Mouse (Mus musculus) regulatory T cell (primary cell): ENCODE data around the gene Hcn3.

Experiments used
- in situ Hi-C: fragments of 300-600 bp; cut with MboI, MseI; formaldehyde crosslinking; loops from one replicate; pipeline ENCODE4 v1.15.1; 2025; ENCODE audit warnings: high pct_unique_total_duplicates

Hcn3 gene

GRCm38 (mm10) chr3:89159616-89160344 lies at the start of gene Hcn3:
Gene Hcn3, minus strand, starts transcription at chr3:89160196.
- in situ Hi-C loops: no loop called here

- in situ Hi-C loops: loop anchor here (5.0 kb wide), 1 partner anchor 117 kb away; the partner anchor contains the start of gene Rusc1
These were observed 49.7 kb upstream of the Hcn3 start for GRCm38 (mm10) chr3:89209731-89210130.

DNA sequence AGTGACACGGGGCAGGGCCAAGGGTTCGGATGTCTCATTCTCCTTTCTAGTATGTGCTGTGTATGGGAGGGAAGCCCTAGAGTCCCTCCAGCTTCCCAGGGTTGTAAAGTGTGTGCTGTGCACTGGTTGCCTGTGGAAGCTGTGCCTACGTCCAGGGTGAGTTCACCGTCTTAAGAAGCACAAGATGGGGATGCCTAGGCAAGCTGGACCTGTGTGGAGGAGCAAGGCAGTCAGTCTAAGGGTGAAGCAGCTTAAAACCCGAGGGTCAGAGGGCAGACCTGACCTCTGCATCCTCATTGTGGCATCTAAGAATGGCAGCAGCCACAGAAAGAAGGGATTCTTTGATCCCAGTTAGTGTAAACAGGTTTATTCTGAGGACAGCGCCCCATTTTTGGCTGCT lies 48.7 kb upstream of the Hcn3 start:
- in situ Hi-C loops: loop anchor here (5.0 kb wide), 1 partner anchor 116 kb away; the partner anchor contains the start of gene Rusc1

- in situ Hi-C loops: loop anchor here (5.0 kb wide), 1 partner anchor 116 kb away; the partner anchor contains the start of gene Rusc1
These were observed 48.2 kb upstream of the Hcn3 start for GRCm38 (mm10) chr3:89208075-89208657.

DNA sequence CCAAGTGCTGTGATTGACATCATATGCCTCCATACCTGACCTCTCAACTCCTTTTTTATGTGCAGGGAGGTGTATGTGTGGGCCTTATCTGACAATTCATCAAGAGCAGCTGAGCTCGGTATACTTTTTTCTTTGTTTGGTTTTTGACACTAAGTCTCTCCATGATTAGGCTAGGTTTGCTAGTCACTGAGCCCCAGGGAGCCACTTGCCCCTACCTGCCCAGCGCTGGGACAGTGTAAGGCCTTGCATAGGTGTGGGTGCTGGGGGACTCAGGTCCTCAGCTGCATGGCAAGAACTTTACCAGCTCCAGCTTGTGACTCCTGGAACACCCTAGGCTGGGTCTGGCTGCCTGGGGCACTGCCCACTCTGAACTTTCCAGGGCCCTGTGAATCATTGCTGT lies 46.7 kb upstream of the Hcn3 start:
- in situ Hi-C loops: loop anchor here (5.0 kb wide), 1 partner anchor 114 kb away; the partner anchor contains the start of gene Rusc1

DNA sequence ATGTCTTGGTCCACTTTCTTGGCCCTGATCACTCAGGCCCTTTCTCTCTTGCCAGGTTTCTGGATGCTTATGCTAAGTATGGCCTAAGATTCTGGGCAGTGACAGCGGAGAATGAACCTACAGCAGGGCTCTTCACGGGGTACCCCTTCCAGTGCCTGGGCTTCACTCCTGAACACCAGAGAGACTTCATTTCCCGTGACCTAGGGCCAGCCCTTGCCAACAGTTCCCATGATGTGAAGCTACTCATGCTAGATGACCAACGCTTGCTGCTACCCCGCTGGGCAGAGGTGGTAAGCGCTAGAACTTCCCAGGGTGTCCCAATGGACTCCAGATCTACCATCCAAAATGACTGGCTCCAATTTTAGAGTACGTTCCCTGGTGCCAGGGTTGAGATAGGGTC lies 46.1 kb upstream of the Hcn3 start:
- in situ Hi-C loops: loop anchor here (5.0 kb wide), 1 partner anchor 114 kb away; the partner anchor contains the start of gene Rusc1

GRCm38 (mm10) chr3:89203142-89203514 lies 43.1 kb upstream of the Hcn3 start:
- in situ Hi-C loops: no loop called here

DNA sequence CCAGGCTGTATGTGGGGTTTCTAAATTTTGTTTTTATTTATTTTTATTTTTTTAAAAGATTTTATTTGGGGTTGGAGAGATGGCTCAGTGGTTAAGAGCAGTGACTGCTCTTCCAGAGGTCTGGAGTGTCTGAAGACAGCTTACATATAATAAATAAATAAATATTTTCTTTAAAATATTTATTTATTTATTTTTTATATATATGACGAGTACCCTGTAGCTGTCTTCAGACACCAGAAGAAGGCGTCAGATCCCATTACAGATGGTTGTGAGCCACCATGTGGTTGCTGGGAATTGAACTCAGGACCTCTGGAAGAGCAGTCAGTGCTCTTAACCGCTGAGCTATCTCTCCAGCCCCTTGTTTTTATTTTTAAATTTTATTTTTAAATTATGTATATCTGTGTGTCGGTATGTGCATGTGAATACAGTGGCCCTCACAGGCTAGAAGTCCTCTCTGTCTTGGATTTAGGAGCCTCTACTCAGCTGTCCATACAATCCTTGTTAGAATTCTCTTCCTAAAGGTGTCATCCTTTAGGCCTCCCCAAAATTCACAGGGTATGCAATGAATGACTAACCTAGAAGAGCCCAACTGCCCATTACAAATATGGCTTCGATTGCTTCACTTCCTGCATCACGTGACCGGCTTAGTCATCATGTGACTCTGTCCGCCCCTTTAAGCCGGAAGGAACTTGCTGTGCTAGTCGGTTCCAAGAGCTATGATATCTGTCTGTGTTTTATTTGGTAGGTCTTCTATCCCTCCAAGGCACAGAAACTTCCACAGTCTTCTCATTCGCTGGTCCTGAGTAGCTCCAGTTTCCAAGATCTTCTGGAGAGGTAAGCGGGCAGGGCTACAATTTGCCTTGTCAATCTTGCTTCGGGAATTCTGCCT lies 42.5 kb upstream of the Hcn3 start, which contains the start of gene Gba:
Gba (plus strand) TSS at position 676 of the 889 bp plus-strand sequence.
- in situ Hi-C loops: no loop called here

DNA sequence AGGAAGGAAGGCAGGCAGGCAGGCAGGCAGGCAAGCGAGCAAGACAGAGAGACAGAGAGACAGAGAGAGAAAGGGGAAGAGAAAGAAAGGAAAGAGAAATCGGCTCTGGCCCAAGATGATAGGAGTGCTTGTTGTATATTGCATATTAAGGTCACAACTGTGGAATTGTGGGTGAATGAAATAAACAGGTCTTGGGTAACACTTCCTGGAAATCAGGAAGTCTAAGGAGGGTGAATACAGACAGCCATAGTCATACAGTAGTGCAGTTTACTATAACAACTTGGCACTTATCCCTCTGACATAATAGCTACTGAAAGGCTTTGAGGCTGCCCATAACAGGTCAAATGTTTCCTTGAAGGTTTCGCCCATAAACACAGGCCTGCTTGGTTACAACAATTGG lies 39.8 kb upstream of the Hcn3 start:
- in situ Hi-C loops: loop anchor here (25.0 kb wide), 1 partner anchor 862 kb away; the partner anchor contains the start of genes 4933434E20Rik, Tpm3 and Ubap2l

DNA sequence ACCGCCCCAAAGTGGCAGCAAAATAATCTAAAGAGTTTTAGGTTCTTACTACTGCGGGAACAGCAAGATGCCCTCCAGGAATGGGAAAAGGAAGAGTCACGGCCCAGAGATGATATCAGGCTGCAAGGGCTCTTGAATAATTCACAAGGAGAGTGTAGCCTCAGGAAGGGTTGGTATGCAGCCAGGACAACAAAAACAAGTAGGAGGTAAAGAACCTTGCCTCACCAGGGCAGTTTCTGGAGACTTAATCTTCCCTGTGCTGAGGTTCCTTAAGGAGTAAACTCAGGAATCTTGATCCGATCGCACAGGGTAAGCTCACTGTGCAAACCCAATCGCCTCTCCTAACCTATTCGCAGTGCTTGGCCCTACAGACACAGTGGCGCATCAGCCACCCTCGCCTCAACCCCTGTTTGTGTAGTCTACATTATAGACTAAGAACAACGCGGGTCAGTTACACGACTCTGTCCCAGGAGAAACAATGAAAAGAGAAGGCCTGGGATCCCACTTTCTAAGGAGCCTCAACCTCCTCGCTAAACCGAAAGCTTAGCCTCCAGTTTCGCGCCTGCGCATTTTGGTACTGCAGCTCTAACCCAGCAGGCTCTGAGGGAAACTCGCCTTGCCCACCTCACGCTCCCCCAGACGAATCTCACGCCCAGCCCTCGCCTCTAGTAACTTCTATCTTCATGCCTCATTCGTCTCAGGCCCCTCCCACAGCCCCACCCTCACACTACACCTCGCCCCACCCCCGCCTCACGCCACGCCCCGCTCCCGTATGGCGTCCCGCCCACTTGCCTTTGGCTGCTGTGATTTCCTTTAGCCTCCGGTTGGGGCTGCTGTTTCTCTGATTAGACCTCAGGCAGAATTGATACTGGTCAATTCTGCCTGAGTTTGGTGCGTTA lies 36.2 kb upstream of the Hcn3 start:
- in situ Hi-C loops: loop anchor here (25.0 kb wide), 1 partner anchor 866 kb away; the partner anchor contains the start of genes 4933434E20Rik, Tpm3 and Ubap2l

DNA sequence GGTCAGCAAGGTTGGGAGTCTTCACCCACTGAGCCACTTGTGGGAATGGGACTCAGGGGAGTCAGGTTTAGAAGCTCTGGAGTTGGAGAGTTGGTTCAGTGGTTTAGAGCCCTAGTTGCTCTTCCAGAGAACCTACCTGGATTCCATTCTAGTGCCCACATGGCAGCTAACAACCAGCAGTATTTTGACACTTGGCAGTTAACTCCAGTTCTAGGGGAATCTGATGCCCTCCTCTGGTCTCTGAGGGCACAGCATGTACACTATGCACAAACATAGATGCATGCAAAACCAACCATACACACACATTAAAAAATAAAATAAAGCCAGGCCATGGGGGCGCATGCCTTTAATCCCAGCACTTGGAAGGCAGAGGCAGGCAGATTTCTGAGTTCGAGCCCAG lies 33.9 kb upstream of the Hcn3 start:
- in situ Hi-C loops: loop anchor here (25.0 kb wide), 1 partner anchor 868 kb away; the partner anchor contains the start of genes 4933434E20Rik, Tpm3 and Ubap2l

- in situ Hi-C loops: loop anchor here (25.0 kb wide), 1 partner anchor 869 kb away; the partner anchor contains the start of genes 4933434E20Rik, Tpm3 and Ubap2l
These were observed 33.4 kb upstream of the Hcn3 start for GRCm38 (mm10) chr3:89193351-89193750.

GRCm38 (mm10) chr3:89190436-89190835 lies 30.4 kb upstream of the Hcn3 start:
- in situ Hi-C loops: loop anchor here (25.0 kb wide), 1 partner anchor 872 kb away; the partner anchor contains the start of genes 4933434E20Rik, Tpm3 and Ubap2l

GRCm38 (mm10) chr3:89188478-89188875 lies 28.5 kb upstream of the Hcn3 start:
- in situ Hi-C loops: loop anchor here (25.0 kb wide), 1 partner anchor 874 kb away; the partner anchor contains the start of genes 4933434E20Rik, Tpm3 and Ubap2l

- in situ Hi-C loops: loop anchor here (25.0 kb wide), 1 partner anchor 874 kb away; the partner anchor contains the start of genes 4933434E20Rik, Tpm3 and Ubap2l
These were observed 27.9 kb upstream of the Hcn3 start for GRCm38 (mm10) chr3:89187690-89188477.

GRCm38 (mm10) chr3:89187197-89187596 lies 27.2 kb upstream of the Hcn3 start:
- in situ Hi-C loops: loop anchor here (25.0 kb wide), 1 partner anchor 875 kb away; the partner anchor contains the start of genes 4933434E20Rik, Tpm3 and Ubap2l

- in situ Hi-C loops: loop anchor here (25.0 kb wide), 1 partner anchor 878 kb away; the partner anchor contains the start of genes 4933434E20Rik, Tpm3 and Ubap2l
These were observed 23.9 kb upstream of the Hcn3 start for GRCm38 (mm10) chr3:89183959-89184315.

- in situ Hi-C loops: loop anchor here (25.0 kb wide), 1 partner anchor 879 kb away; the partner anchor contains the start of genes 4933434E20Rik, Tpm3 and Ubap2l
These were observed 23.3 kb upstream of the Hcn3 start, which contains the start of gene Fam189b for GRCm38 (mm10) chr3:89183058-89183958. Gene Fam189b, plus strand, starts transcription at chr3:89183143.
